Mouse (Mus musculus): ENCODE data around the gene Gspt2.
"Not testable (repeated sequence)": the region's sequence is repeated elsewhere in the genome, so short reads cannot be mapped to it uniquely, and the experiment has no call there.

Gspt2 gene

GRCm38 (mm10) chrX:94635961-94636563, at the start of gene Gspt2:
Gspt2 (plus strand) TSS chrX:94636069.
- DNase-seq (ENCODE audit: low spot score in 2 of 2), result peak; percentile 23 to 44

DNA sequence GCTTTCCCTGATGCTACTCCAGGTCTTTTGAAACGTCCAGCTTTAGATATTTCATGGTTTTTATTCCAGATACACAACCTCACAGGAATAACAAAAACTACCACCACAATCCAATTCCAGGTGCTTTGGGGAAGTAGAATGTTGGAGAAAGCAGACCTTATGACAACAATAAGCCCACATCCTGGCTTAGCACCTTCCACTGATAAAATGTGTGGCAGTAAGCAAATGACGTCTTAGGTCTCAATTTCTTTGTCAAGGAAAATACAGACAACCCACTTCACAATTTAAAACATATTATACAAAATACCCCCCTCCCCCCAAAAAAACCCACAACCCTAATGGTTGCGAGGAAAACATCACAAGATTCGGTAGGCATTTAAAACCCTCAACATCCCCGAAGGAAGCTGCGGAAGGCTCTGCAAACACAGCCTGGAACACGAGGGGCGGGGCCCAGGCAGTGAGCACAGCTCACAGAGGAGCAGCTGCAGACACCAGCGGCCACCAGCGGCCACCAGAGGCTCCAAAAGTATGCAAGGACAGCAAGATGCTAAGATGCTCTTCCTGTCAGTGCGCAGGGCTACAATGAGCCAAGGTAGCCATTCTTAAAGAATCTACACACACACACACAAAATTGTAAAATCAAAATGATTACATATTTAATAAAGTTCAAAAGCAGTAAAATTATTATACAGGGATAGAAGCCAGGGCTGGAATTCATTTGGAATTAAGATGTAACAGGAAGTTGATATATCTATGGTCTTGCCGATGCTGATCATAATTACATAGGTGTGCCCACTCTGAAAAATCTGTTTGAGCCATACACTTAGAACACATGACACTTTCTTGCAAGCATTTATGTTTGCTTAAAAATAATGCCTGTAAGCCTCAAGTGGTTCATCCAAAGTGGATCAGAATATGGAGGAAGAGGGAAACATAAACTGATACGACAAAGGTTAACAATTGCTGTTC, 10.8 kb upstream of the Gspt2 start:
- DNase-seq (ENCODE audit: low spot score in 2 of 2), result peak; percentile 27 to 56

DNA sequence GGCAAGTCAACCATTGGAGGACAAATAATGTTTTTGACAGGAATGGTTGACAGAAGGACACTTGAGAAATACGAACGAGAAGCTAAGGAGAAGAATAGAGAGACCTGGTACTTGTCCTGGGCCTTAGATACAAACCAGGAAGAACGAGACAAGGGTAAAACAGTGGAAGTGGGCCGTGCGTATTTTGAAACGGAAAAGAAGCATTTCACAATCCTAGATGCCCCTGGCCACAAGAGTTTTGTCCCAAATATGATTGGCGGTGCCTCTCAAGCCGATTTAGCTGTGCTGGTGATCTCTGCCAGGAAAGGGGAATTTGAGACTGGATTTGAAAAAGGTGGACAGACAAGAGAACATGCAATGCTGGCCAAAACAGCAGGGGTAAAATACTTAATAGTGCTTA, 1.0 kb downstream of the Gspt2 start:
- DNase-seq (ENCODE audit: low spot score in 2 of 2), result no peak

GRCm38 (mm10) chrX:94648541-94648940, 12.7 kb downstream of the Gspt2 start:
- DNase-seq (ENCODE audit: low spot score in 2 of 2), result no peak

- DNase-seq (ENCODE audit: low spot score in 2 of 2), result no peak
Measured at GRCm38 (mm10) chrX:94657734-94658133, 21.9 kb downstream of the Gspt2 start.

DNA sequence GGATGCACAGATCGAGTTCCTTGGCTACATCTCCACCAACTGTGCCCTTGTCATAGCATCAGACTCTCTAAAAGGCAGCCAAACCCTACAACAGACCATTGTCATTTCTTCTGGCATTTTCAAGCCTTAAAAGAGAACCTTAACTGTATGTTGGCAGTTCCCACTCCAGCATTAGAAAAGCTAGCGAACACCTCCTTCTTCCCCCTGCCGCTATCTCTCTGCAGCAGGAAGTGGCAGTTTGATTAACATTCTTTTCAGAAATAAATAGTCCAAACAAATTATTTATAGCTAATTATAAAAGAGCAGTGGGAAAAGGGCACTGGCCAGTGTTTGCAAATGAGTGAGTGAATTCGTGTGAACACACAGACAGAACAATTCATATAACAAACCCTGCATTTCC, 34.9 kb downstream of the Gspt2 start:
- no peak for DNase-seq (ENCODE audit: low spot score in 2 of 2)

GRCm38 (mm10) chrX:94674977-94675376, 39.1 kb downstream of the Gspt2 start:
- DNase-seq (ENCODE audit: low spot score in 2 of 2), result peak; percentile 6 to 27

DNA sequence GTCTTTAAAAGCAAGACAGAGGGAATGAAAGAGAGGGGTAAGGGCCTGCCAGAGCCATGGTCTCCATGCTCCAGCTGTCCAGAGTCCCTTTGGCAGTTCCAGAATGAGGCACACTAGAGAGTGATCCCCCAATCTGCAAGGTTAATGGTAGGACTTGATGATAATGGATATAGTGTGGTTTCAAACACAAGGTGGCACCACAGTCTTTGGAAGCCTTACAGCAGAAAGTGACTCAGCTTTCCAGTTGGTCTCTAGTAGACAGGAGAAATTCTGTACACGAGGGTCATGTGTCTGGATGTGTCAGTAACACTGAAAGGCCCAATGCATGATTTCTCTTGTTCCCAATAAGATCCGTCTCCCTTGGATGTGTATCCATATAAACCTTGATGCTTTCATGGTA, 45.7 kb downstream of the Gspt2 start:
- not testable (repeated sequence) for DNase-seq (ENCODE audit: low spot score in 2 of 2)

DNA sequence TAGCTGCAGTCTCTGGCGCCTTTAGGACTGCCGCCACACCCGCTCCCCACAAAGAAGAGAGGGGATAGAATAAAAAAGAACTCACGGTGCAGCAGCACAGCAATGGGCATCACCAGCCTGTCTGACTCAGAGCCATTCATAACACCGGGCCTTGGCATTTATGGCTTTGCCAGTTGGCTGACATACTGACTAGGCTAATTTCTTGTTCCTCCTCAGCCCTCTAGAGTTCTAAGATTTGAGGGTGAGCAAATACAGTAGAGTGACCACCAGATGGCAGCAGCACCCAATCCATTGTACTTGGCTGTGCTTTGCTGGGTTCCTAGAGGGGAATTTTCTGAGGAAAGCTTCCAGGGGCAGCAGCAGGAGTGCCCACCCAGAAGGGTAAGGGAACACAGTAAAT, 53.7 kb downstream of the Gspt2 start:
- DNase-seq (ENCODE audit: low spot score in 2 of 2), result peak in 1 of 2 experiments; percentile 6
